Comparison of ENCODE assay signal across 8 mouse cellular contexts in genomic region chr10:128058184-128058583, GRCm38 (mm10). TPM values are rescaled to one million over a fixed set of nuclear protein-coding genes. Genes with fewer than 3 reads are reported as not detected.
DNase-seq lines count a peak whose midpoint lies in the region; ATAC-seq and TF ChIP-seq lines count a peak whose summit lies in the region.

No protein-coding gene starts in this region.

- H3K4me1 ChIP-seq in heart, embryonic 12.5 days (replicated peaks): peaks cover 29% of the 10 kb centered on the region
- peaks cover 36% of the 10 kb centered on the region for H3K4me1 ChIP-seq in G1E (ENCODE audit: insufficient read depth, low read depth, low read length)
- H3K4me1 ChIP-seq in hindbrain, embryonic 10.5 days (replicated peaks): peaks cover 34% of the 10 kb centered on the region

- H3K27me3 ChIP-seq in heart, embryonic 12.5 days (replicated peaks): no peaks in the 10 kb centered on the region
- H3K27me3 ChIP-seq in G1E (ENCODE audit: insufficient read depth, low read length): no peaks in the 10 kb centered on the region
- no peaks in the 10 kb centered on the region for H3K27me3 ChIP-seq in hindbrain, embryonic 10.5 days (ENCODE audit: insufficient read depth, poor library complexity, severe bottlenecking)

- H3K27ac ChIP-seq in heart, embryonic 12.5 days (ENCODE audit: poor library complexity, severe bottlenecking): peak overlapping the region; percentile 99
- peak overlapping the region; percentile 95 for H3K27ac ChIP-seq in hindbrain, embryonic 10.5 days

- intact Hi-C loops in heart, postnatal 36 days (cut with DNase I): loop anchor here (1.0 kb wide), 1 partner anchor 23 kb away; the partner anchor contains the start of gene Naca

- no peak for TF ChIP-seq CTCF in G1E (IDR thresholded peaks at IDR 0.05; ENCODE audit: low read depth, low read length)

- peak overlapping the region; percentile 78 for H3K4me2 ChIP-seq in heart, embryonic 12.5 days

- peaks cover 12% of the 10 kb centered on the region; the same call in 1 of the 2 replicates for H3K36me3 ChIP-seq in heart, embryonic 12.5 days
- H3K36me3 ChIP-seq in G1E (replicated peaks): peaks cover 22% of the 10 kb centered on the region
- peaks cover 24% of the 10 kb centered on the region for H3K36me3 ChIP-seq in hindbrain, embryonic 10.5 days

- peak overlapping the region; percentile 95 for H3K4me3 ChIP-seq in heart, embryonic 12.5 days
- H3K4me3 ChIP-seq in G1E (ENCODE audit: low read depth, low read length): peak overlapping the region; percentile 95
- peak overlapping the region; percentile 99 for H3K4me3 ChIP-seq in hindbrain, embryonic 10.5 days

- DNase-seq in heart, postnatal 36 days: no peak
- DNase-seq in G1E (ENCODE audit: low spot score): no peak
- DNase-seq in hindbrain, embryonic 10.5 days (ENCODE audit: low spot score): no peak
- DNase-seq in left cerebral cortex, adult 11 months (ENCODE audit: low spot score): no peak
- DNase-seq in thymus, postnatal 14 days: no peak
- no peak for DNase-seq in spleen, adult 18-20 months

- under 1% methylated on average over 18 of the region's 18 CpGs for WGBS in heart, embryonic 12.5 days
- 1% methylated on average over 18 of the region's 18 CpGs for WGBS in hindbrain, embryonic 10.5 days

- ATAC-seq in heart, embryonic 12.5 days (ENCODE audit: insufficient number of reproducible peaks, low FRiP score): no peak
- no peak for ATAC-seq in G1E (ENCODE audit: extremely low read depth, insufficient number of reproducible peaks, low FRiP score, poor library complexity, severe bottlenecking)
- ATAC-seq in megakaryocyte progenitor cell, adult 5-6 weeks (replicated peaks; ENCODE audit: poor library complexity): peak; percentile 4

- no peaks in the 10 kb centered on the region for H3K9me3 ChIP-seq in heart, embryonic 12.5 days (replicated peaks)
- no peaks in the 10 kb centered on the region for H3K9me3 ChIP-seq in G1E (replicated peaks)
- H3K9me3 ChIP-seq in hindbrain, embryonic 10.5 days: no peaks in the 10 kb centered on the region

- peak overlapping the region; percentile 95 for H3K9ac ChIP-seq in heart, embryonic 12.5 days

RNA-seq across cellular contexts. Expression of gene Ptges3, which starts 0.6 kb away (rescaled TPM):
- 363 and 375 TPM in 2 replicates for polyA plus RNA-seq in heart, embryonic 12.5 days (2016; fragmentation: Nextera tagmentation; extraction: Ambion mirVana)
- 10 to 100 TPM; 80.7 to 90.5 TPM for total RNA-seq in heart, postnatal 36 days (2021)
- 209 and 228 TPM in 2 replicates for total RNA-seq in G1E (2014; fragmentation: Nextera tagmentation)
- 269 and 315 TPM in 2 replicates for total RNA-seq in G1E (2017)
- 268 and 269 TPM in 2 replicates for polyA plus RNA-seq in G1E (2012)
- polyA plus RNA-seq in hindbrain, embryonic 10.5 days (2016; fragmentation: Nextera tagmentation; extraction: Ambion mirVana): 544 and 661 TPM in 2 replicates
- total RNA-seq in megakaryocyte progenitor cell, adult 5-6 weeks (2015): 247 and 270 TPM in 2 replicates
- total RNA-seq in megakaryocyte progenitor cell, adult 5-6 weeks (2017): 310 and 351 TPM in 2 replicates

RNA-seq across cellular contexts. Expression of gene Naca, which starts 22.8 kb away (rescaled TPM):
- polyA plus RNA-seq in heart, embryonic 12.5 days (2016; fragmentation: Nextera tagmentation; extraction: Ambion mirVana): 573 and 577 TPM in 2 replicates
- 100 to 1,000 TPM; 542 to 584 TPM for total RNA-seq in heart, postnatal 36 days (2021)
- total RNA-seq in G1E (2014; fragmentation: Nextera tagmentation) (544 and 609 TPM in 2 replicates), G1E (2017) (1,963 and 1,995 TPM in 2 replicates)
- 99.4 and 167 TPM in 2 replicates for polyA plus RNA-seq in G1E (2012)
- polyA plus RNA-seq in hindbrain, embryonic 10.5 days (2016; fragmentation: Nextera tagmentation; extraction: Ambion mirVana): 790 and 883 TPM in 2 replicates
- total RNA-seq in megakaryocyte progenitor cell, adult 5-6 weeks (2015): 1,210 and 1,292 TPM in 2 replicates
- total RNA-seq in megakaryocyte progenitor cell, adult 5-6 weeks (2017): 2,424 and 2,528 TPM in 2 replicates

RNA-seq across cellular contexts. Expression of gene Atp5b, which starts 24.9 kb away (rescaled TPM):
- polyA plus RNA-seq in heart, embryonic 12.5 days (2016; fragmentation: Nextera tagmentation; extraction: Ambion mirVana): 4,835 and 4,880 TPM in 2 replicates
- 1,000 to 10,000 TPM; 9,026 to 9,193 TPM for total RNA-seq in heart, postnatal 36 days (2021)
- total RNA-seq in G1E (2014; fragmentation: Nextera tagmentation) (2,076 and 2,077 TPM in 2 replicates), G1E (2017) (2,841 and 2,974 TPM in 2 replicates)
- polyA plus RNA-seq in G1E (2012): 1,412 and 1,783 TPM in 2 replicates
- 2,236 and 2,265 TPM in 2 replicates for polyA plus RNA-seq in hindbrain, embryonic 10.5 days (2016; fragmentation: Nextera tagmentation; extraction: Ambion mirVana)
- 1,546 and 1,583 TPM in 2 replicates for total RNA-seq in megakaryocyte progenitor cell, adult 5-6 weeks (2015)
- total RNA-seq in megakaryocyte progenitor cell, adult 5-6 weeks (2017): 2,698 and 2,700 TPM in 2 replicates

RNA-seq across cellular contexts. Expression of gene Baz2a, which starts 33.2 kb away (rescaled TPM):
- polyA plus RNA-seq in heart, embryonic 12.5 days (2016; fragmentation: Nextera tagmentation; extraction: Ambion mirVana): 11.3 and 12.2 TPM in 2 replicates
- total RNA-seq in heart, postnatal 36 days (2021): 10 to 100 TPM; 23.8 TPM
- total RNA-seq in G1E (2014; fragmentation: Nextera tagmentation) (102 and 116 TPM in 2 replicates), G1E (2017) (14.8 and 16.6 TPM in 2 replicates)
- 24.8 and 34.7 TPM in 2 replicates for polyA plus RNA-seq in G1E (2012)
- polyA plus RNA-seq in hindbrain, embryonic 10.5 days (2016; fragmentation: Nextera tagmentation; extraction: Ambion mirVana): 16.2 and 17.0 TPM in 2 replicates
- 35.5 and 40.3 TPM in 2 replicates for total RNA-seq in megakaryocyte progenitor cell, adult 5-6 weeks (2015)
- total RNA-seq in megakaryocyte progenitor cell, adult 5-6 weeks (2017): 13.2 and 15.0 TPM in 2 replicates

RNA-seq across cellular contexts. Expression of gene Prim1, which starts 43.2 kb away (rescaled TPM):
- polyA plus RNA-seq in heart, embryonic 12.5 days (2016; fragmentation: Nextera tagmentation; extraction: Ambion mirVana): 50.0 and 50.6 TPM in 2 replicates
- 1 to 10 TPM; 1.6 to 2.7 TPM for total RNA-seq in heart, postnatal 36 days (2021)
- 83.3 and 97.0 TPM in 2 replicates for total RNA-seq in G1E (2014; fragmentation: Nextera tagmentation)
- total RNA-seq in G1E (2017): 134 TPM in 2 replicates
- 3.7 and 5.8 TPM in 2 replicates for polyA plus RNA-seq in G1E (2012)
- polyA plus RNA-seq in hindbrain, embryonic 10.5 days (2016; fragmentation: Nextera tagmentation; extraction: Ambion mirVana): 82.4 and 108 TPM in 2 replicates
- total RNA-seq in megakaryocyte progenitor cell, adult 5-6 weeks (2015): 109 and 117 TPM in 2 replicates
- total RNA-seq in megakaryocyte progenitor cell, adult 5-6 weeks (2017): 116 and 131 TPM in 2 replicates
